Mouse (Mus musculus): Measurements from ENCODE around the gene Gm498. TPM values are rescaled to one million over a fixed set of nuclear protein-coding genes. Genes with fewer than 3 reads are reported as not detected.

Gm498 gene
- not detected in 2 replicates for polyA plus RNA-seq (2015; fragmentation: Nextera tagmentation; extraction: Ambion mirVana)

- Histone ChIP-seq H3K4me3 (replicated peaks; ENCODE audit: low read depth, low read length) (no peak within 1 kb of the TSS), H3K36me3 (ENCODE audit: insufficient read depth, low read length) (no peaks in the 10 kb centered on the region), H3K4me1 (replicated peaks; ENCODE audit: insufficient read depth, low read length) (no peaks in the 10 kb centered on the region), H3K27me3 (ENCODE audit: insufficient read depth, low read length) (no peaks in the 10 kb centered on the region), H3K27ac (no peak within 1 kb of the TSS), H3K9ac (ENCODE audit: low read depth, low read length) (no peak within 1 kb of the TSS), H3K4me2 (ENCODE audit: low read length) (no peak within 1 kb of the TSS), H3K9me3 (replicated peaks; ENCODE audit: low read length) (no peaks in the 10 kb centered on the region)
- no peak for ATAC-seq (replicated peaks; ENCODE audit: low FRiP score, low read depth)
- DNase-seq (ENCODE audit: low spot score), result no peak
- no peak for TF ChIP-seq CTCF (IDR thresholded peaks at IDR 0.05; ENCODE audit: low read depth)
- WGBS, result 70% methylated on average over 2 of the region's 2 CpGs
Observed at GRCm38 (mm10) chr7:143866538-143866937, at the start of gene Gm498. Gene Gm498, plus strand, starts transcription at chr7:143866838.

GRCm38 (mm10) chr7:143819201-143819600 lies 47.4 kb upstream of the Gm498 start:
- H3K9me3 ChIP-seq (replicated peaks; ENCODE audit: low read length), result no peaks in the 10 kb centered on the region
- no peak overlapping the region for H3K4me3 ChIP-seq (replicated peaks; ENCODE audit: low read depth, low read length)
- peaks cover 11% of the 10 kb centered on the region; the same call in 1 of the 2 replicates for H3K36me3 ChIP-seq (ENCODE audit: insufficient read depth, low read length)
- H3K27me3 ChIP-seq (ENCODE audit: insufficient read depth, low read length), result no peaks in the 10 kb centered on the region
- no peak for ATAC-seq (replicated peaks; ENCODE audit: low FRiP score, low read depth)
- no peak overlapping the region for H3K27ac ChIP-seq
- 69% methylated on average over 4 of the region's 4 CpGs for WGBS
- H3K9ac ChIP-seq (ENCODE audit: low read depth, low read length), result no peak overlapping the region
- TF ChIP-seq CTCF (IDR thresholded peaks at IDR 0.05; ENCODE audit: low read depth), result no peak
- no peak overlapping the region for H3K4me2 ChIP-seq (ENCODE audit: low read length)
- no peak for DNase-seq (ENCODE audit: low spot score)
- H3K4me1 ChIP-seq (replicated peaks; ENCODE audit: insufficient read depth, low read length), result peaks cover 7% of the 10 kb centered on the region

GRCm38 (mm10) chr7:143821241-143821640 lies 45.4 kb upstream of the Gm498 start:
- Histone ChIP-seq H3K4me1 (replicated peaks; ENCODE audit: insufficient read depth, low read length) (peaks cover 7% of the 10 kb centered on the region), H3K9ac (ENCODE audit: low read depth, low read length) (no peak overlapping the region), H3K4me3 (replicated peaks; ENCODE audit: low read depth, low read length) (no peak overlapping the region), H3K9me3 (replicated peaks; ENCODE audit: low read length) (no peaks in the 10 kb centered on the region), H3K27me3 (ENCODE audit: insufficient read depth, low read length) (no peaks in the 10 kb centered on the region), H3K4me2 (ENCODE audit: low read length) (no peak overlapping the region), H3K27ac (no peak overlapping the region), H3K36me3 (ENCODE audit: insufficient read depth, low read length) (no peaks in the 10 kb centered on the region)
- DNase-seq (ENCODE audit: low spot score) (no peak), ATAC-seq (replicated peaks; ENCODE audit: low FRiP score, low read depth) (no peak)
- 78% methylated on average over 2 of the region's 2 CpGs for WGBS
- no peak for TF ChIP-seq CTCF (IDR thresholded peaks at IDR 0.05; ENCODE audit: low read depth)

GRCm38 (mm10) chr7:143822375-143823265 lies 44.0 kb upstream of the Gm498 start, which contains the start of the genes Nadsyn1 and Dhcr7:
Gene Nadsyn1, minus strand, starts transcription at chr7:143822849.
Gene Dhcr7, plus strand, starts transcription at chr7:143823145.
- Histone ChIP-seq H3K4me2 (ENCODE audit: low read length) (peak within 1 kb of the TSS; percentile 69), H3K9ac (ENCODE audit: low read depth, low read length) (peak within 1 kb of the TSS; percentile 64), H3K27me3 (ENCODE audit: insufficient read depth, low read length) (no peaks in the 10 kb centered on the region), H3K9me3 (replicated peaks; ENCODE audit: low read length) (no peaks in the 10 kb centered on the region), H3K4me3 (replicated peaks; ENCODE audit: low read depth, low read length) (peak within 1 kb of the TSS; percentile 47), H3K27ac (peak within 1 kb of the TSS; percentile 76), H3K4me1 (replicated peaks; ENCODE audit: insufficient read depth, low read length) (peaks cover 7% of the 10 kb centered on the region), H3K36me3 (ENCODE audit: insufficient read depth, low read length) (no peaks in the 10 kb centered on the region)
- no peak for TF ChIP-seq CTCF (IDR thresholded peaks at IDR 0.05; ENCODE audit: low read depth)
- peak; percentile 100 for DNase-seq (ENCODE audit: low spot score)
- ATAC-seq (replicated peaks; ENCODE audit: low FRiP score, low read depth), result peak; percentile 97
- under 1% methylated on average over 39 of the region's 40 CpGs for WGBS

GRCm38 (mm10) chr7:143823266-143823605 lies 43.4 kb upstream of the Gm498 start:
- Histone ChIP-seq H3K27ac (peak overlapping the region; percentile 76), H3K4me1 (replicated peaks; ENCODE audit: insufficient read depth, low read length) (peaks cover 7% of the 10 kb centered on the region), H3K4me3 (replicated peaks; ENCODE audit: low read depth, low read length) (peak overlapping the region; percentile 47), H3K4me2 (ENCODE audit: low read length) (peak overlapping the region; percentile 55), H3K9me3 (replicated peaks; ENCODE audit: low read length) (no peaks in the 10 kb centered on the region), H3K9ac (ENCODE audit: low read depth, low read length) (peak overlapping the region; percentile 39; the same call in 1 of the 2 replicates), H3K27me3 (ENCODE audit: insufficient read depth, low read length) (no peaks in the 10 kb centered on the region), H3K36me3 (ENCODE audit: insufficient read depth, low read length) (no peaks in the 10 kb centered on the region)
- 82% methylated on average over 4 of the region's 4 CpGs for WGBS
- DNase-seq (ENCODE audit: low spot score) (no peak), ATAC-seq (replicated peaks; ENCODE audit: low FRiP score, low read depth) (no peak)
- TF ChIP-seq CTCF (IDR thresholded peaks at IDR 0.05; ENCODE audit: low read depth), result 0 out of 2 replicates have a peak, but pooled peaks have one; percentile 6

- Histone ChIP-seq H3K27me3 (ENCODE audit: insufficient read depth, low read length) (no peaks in the 10 kb centered on the region), H3K36me3 (ENCODE audit: insufficient read depth, low read length) (no peaks in the 10 kb centered on the region), H3K9ac (ENCODE audit: low read depth, low read length) (no peak overlapping the region), H3K27ac (no peak overlapping the region), H3K4me3 (replicated peaks; ENCODE audit: low read depth, low read length) (no peak overlapping the region), H3K4me2 (ENCODE audit: low read length) (no peak overlapping the region), H3K4me1 (replicated peaks; ENCODE audit: insufficient read depth, low read length) (peaks cover 8% of the 10 kb centered on the region; the same call in 1 of the 2 replicates), H3K9me3 (replicated peaks; ENCODE audit: low read length) (no peaks in the 10 kb centered on the region)
- no peak for TF ChIP-seq CTCF (IDR thresholded peaks at IDR 0.05; ENCODE audit: low read depth)
- no peak for ATAC-seq (replicated peaks; ENCODE audit: low FRiP score, low read depth)
- WGBS, result 90% methylated on average over 2 of the region's 2 CpGs
- DNase-seq (ENCODE audit: low spot score), result no peak
Observed at GRCm38 (mm10) chr7:143826985-143827384, 39.7 kb upstream of the Gm498 start.
